Mouse (Mus musculus) CH12F3 (cell line): ENCODE results near the gene Rab5c.

Experiments used
- in situ Hi-C: fragments of 300-500 bp; cut with MboI; formaldehyde crosslinking; loops from 2 replicates; pipeline ENCODE4 v1.14.3; 2020; ENCODE audit warnings: low sequenced_read_pairs

Gene Rab5c

DNA sequence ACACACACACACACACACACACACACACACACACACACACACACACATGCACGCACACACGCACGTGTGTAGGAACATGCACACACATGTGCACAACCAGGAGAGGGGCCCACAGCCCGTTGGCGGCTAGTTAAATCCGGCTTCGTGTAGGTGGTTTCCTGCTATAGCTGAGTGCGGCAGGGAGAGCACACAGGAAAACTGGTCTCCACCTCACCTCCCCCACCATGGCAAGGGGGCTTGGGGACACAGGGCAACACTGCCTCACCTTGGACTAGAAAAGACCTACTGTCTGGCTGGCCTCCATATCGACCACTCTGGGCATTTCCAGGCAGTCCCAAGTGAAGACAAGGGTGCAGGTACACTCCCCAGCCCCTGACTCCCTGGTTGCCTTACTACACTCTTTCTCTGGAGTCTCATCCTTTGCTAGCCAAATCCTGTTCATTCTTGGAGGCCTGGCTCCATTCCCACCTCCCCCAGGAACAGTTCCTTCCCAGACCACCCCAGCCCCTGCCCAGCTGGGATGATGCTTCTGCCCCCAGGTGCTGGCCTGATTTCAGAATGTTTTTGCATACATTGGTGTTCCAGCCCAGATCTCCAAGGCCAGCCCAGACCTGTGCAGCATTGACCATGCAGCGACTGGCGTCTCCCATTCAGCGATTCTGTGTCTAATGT is 16.1 kb upstream of the Rab5c start:
- in situ Hi-C loops: no loop called here

DNA sequence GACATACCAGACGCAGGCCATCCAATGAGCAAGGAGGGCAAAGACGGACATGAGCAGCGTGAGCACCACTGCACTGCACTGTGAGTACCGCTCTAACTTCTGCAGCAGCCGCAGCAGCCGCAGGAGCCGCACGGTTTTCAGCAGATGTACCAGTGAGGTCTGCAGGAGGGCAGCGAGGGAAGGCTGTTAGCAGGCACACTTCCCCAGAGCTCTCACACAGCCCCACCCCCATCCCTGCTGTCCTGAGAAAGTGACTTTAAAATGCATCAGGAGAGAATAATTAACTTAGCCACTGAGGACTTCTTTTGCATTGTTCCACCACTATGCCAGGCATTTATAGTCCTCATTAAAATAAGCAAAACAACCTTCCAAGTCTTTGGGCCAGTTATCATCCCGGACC is 14.3 kb upstream of the Rab5c start:
- in situ Hi-C loops: no loop called here

DNA sequence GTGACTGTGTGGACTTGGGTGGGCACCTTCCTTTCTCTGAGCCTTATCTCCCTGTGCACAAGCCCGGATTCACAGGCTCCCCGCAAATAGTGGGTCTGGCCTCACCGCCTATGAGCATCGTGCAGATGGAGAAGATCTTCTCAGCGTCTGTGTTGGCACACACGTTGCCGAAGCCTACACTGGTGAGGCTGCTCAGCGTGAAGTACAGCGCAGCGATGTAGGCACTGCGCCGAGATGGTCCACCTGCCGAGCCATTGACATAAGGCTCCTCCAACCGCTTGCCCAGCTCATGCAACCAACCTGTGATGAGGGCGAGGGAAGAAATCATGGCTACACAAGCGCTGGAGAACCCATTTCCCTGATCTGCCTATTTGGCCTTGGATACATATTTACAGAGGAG is 12.1 kb upstream of the Rab5c start:
- in situ Hi-C loops: no loop called here

DNA sequence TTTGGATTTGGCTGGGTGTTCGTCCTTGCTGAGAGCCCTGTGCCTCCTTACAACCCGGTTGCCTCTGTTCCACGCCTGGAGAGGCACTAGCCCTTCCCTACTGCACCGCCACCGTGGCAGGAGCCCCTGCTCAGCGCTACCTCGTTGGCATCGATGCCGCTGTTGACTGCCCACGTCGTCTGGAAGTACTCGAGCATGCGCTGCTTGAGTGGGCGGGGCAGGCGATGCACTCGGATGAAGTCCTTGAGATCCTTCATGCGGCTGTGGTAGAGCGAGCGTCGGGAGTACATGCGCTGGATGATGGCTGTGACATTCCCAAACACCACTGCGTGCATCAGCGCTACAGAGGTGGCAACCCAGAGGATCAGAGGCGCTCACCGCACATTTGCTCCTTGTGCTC is 11.5 kb upstream of the Rab5c start:
- in situ Hi-C loops: no loop called here

DNA sequence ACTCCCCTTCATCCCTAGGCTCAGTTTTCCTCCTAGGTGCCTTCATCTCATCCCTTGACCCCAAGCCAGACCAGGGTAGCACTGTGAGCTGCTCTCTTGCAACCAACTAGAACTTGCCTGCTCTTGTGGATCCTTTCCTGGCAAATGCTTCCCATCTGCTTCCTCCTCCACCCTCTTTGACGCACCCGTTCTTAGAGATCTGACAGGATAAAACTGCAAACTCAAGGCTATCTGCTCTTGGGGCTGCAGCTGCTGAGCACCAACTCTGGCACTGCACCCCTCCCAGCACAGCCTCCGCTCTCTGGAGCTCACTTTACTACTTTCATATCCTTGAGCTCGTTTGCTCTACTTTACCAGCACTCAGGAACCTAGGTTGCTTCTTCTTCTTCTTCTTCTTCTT is 10.6 kb upstream of the Rab5c start:
- in situ Hi-C loops: no loop called here

DNA sequence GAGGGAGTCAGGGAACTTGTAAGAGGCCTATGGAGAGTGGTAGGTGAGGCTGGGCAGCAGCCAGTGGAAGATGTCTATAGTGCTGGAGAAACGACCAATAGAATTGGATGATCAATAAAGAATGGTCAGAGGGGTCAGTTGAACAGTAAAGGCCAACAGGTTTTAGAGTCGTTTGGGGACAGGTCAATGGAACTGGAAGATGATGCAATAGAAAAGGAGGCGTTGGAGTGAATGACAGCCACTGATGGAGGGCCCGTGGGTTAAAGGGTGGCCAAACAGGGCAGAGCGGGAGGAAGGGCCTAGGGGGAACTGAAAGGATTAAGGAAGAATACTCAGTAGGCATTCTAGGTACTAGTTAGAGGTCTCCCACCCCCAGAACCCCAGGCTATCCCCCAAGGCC is 9.1 kb upstream of the Rab5c start:
- in situ Hi-C loops: no loop called here

DNA sequence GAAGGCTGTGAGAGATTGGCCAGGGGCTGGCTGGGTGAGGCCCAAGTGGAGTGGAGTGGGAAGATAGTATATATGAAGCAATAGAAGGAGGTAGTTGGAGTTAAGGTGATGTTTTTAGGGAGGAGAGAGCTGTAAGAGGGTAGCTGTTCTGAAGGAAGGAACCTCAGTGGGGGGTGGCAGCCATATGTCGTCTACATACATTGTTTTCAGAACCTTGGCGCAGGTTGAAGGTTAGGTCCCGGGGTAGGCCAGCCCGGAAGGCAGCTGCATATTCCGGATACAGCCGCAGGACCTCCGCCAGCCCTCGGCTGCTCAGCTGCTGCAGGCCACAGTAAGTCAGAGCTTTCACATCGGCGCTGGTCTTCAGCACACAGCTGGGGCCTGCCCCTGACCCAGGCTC is 8.5 kb upstream of the Rab5c start:
- in situ Hi-C loops: no loop called here

DNA sequence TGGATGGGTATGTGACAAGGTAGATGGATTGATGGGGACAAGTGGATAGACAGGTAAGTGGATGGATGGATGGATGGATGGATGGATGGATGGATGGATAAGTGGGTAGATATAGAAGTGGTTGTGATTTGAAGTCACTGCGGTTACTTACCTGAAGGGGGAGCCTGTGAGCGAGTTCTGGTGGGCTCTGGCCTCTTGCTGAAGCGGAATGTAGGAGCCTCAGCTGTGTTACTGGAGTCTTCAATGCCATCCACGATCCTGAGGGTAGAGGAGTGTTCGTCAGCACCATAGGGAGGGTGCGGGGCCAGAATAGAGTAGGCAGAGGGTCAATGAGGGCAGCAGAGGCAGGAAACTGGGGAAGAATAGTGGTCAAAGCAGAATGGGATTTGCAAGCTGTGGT is 7.1 kb upstream of the Rab5c start:
- in situ Hi-C loops: no loop called here

DNA sequence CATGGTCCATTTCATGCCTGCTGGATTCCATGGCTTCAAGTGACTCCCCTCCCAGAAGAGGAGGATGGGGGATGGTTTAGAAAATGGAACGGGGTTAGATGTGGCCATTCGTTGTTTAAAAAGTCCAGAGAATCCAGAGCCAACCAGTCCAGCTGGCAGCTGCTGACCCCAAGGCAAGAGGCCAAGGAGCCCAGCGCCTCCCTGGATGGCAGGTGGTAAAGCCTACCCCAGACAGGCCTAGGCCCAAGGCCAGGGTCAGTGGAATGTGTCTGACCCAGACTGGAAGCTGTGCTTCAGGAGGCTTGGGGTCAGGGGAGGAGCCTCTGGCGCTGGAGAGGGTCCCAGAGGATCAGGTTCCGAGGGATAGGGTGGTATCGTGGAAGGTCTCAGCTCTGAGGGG is 3.3 kb upstream of the Rab5c start:
- in situ Hi-C loops: no loop called here

DNA sequence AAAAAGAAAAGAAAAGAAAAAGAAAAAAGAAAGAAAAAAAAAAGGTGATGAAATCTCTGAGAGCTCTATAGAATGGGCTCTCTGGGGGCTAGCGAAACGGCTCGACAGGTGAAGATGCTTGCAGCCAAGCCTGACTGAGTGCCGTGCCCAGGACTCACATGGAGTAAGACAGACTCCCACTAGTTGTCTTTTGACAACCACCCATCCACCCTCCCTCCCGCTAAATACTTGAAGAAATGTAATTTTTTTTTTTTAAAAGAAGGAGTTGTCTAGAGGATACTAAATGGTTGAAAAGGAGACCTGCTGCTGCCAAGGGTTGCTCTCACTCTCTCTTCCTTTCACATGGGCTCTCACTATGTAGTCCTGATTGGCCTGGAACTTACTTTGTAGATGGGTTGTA is 734 bp upstream of the Rab5c start:
- in situ Hi-C loops: no loop called here

DNA sequence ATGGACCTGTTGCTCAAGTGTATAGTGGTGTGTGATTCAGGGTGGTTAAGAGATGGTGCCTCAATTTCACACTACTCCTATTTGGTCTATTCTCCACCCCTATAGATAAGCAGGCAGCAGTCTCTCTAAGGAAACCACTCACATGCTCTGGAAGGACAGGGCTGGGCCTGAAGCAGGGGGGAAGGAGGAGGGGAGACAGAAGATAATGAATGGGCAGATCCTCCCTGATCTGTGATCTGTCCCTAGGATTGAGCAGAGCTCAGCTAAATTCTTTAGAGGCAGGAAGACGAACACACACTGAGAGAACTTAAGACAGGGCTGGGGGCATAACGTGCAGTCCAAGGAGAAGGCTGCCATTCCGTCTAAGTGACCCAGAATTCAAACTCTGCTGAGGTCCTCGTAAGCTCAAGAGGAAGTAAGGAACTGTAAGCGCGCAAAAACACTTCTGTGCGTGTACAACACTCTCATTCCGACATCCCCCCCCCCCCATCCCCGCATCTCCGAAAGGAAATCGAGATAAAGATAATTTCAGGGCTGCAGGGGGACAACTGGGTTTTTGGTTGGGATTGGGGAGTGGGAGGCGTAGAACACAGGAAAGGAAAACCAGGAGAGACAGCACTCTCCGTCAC is 796 bp downstream of the Rab5c start:
- in situ Hi-C loops: no loop called here

DNA sequence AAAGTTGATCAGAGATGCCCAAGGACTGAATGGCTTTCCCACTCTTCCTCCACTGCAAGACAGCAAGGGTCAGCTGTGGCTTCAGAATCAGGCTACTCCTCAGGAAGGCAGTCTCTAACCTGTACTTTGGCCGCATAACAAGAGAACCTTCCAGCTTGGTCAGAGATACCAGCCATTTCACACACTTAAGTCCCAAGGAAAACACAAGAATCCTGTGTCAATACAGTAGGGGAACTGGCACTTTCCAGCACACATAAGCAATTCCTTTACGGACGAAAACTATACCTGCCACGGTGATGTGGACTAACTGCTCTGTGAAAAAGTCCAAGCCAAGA is 1.3 kb downstream of the Rab5c start:
- in situ Hi-C loops: no loop called here

DNA sequence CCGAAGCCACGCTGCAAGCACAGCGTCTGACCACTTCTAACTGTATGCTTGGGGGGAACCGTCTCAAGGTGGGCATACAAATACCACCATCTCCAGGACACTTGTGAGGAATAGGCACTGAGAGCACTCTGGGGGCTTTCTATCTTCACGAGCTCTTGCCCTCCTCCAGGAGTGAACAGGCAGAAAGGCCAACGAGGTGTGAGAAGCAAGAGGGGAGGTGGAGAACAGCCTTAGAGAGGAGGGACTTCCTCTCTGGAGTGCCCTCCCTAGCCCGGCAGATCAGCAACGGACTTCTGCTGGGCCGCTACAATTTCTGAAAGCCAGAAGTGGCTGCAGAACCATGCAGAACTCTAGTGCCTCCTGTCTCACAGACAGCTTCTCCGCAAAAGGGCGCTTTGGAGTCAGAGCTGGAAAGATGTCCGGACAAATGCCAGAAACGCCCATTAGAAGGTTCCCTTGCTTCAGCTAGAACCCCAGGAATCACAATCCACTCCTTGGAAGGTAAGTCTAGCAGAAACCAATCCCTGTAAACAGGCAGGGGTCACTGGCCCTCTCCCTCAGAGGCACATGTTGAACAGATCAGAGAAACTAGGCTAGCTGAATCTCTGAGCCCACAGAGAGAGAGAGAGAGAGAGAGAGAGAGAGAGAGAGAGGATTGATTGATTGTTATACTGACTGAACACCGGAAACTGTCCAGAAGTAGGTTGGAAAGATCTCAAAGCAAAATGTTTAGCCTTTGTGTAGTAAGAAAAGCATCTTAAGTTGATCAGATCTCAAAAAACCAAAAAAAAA is 1.9 kb downstream of the Rab5c start:
- in situ Hi-C loops: no loop called here

DNA sequence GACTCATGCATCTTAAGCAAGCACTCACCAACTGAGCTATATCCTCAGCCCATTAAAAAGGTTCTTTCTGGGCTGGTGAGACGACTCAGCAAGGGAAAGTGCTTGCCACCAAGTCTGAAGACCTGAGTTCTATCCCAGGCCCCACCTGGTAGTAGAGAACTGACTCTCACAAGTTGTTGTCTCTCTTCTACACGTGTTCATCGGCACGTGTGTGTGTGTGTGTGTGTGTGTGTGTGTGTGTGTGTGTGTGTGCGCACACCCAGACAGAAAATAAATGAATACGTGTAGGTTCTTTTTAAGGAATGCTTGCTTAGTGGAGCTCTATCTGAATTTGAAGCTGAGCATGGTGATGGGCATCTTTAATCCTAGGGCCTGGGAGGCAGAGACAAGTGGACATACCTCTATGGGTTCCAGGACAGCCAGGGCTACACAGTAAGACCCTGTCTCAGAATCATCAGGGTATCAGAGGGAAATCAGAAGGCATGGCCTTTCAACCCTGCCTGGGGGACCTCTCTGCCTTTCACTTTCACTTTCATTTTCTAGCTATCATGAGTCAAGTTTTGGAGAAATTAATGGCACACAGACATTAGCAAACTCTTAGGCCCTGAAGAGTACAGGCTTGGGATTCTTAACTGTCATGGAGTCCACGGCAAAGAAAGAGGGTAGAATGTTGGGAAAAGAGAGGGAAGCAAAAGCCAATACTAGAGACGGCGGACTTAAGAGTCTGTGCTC is 2.7 kb downstream of the Rab5c start:
- in situ Hi-C loops: no loop called here

DNA sequence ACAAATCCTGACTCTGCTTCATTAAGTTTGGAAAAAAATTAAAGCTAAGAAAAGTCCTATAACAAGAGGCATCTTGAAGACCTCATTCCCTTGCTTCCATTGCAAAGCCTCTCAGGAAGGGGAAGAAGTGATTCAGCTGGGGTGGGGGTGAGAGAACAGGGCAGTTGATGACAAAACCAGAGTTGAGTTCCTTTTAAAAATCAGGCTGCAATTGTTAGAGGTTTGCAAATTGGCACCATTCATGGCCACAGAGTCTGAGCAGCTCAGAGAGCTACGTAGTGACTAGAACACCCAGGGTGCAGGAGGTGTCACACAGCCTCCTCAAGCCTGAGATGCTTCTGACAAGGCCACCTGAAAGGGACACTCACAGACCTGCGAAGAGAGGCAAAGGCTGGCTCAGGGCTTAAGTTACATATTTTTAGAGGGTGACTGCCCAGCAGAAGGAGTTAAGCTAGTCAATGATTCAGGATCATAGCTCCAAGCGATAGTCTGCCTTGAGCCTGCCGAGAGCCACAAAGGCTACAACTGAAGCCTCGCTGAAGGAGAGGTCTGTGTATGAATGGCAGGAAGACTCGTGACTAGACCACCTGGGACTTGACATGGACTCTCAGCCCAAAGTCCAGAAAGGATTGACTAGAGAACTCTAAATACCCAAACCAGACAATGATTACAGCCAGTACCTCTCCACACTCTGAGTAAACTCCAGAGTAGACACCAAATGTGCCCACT is 7.4 kb downstream of the Rab5c start:
- in situ Hi-C loops: no loop called here

DNA sequence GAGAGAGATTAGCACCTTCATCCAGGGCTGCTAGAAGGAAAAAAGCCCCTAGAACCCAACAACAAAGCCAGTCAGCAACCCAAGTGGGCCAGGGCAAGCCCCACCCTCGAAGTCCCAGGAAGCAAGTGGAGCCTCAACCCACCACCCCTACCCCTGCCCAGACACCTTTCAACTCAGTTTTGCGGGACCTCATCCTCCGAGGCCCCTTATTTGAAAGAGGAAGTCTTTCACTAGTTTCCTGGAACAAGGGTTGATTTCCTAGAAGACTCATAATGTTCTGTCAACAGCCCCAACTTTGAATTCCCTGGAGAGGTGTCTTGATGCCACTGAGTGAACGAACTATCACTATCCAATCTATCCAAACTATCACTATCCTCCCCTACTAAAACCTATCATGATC is 8.0 kb downstream of the Rab5c start:
- in situ Hi-C loops: no loop called here

DNA sequence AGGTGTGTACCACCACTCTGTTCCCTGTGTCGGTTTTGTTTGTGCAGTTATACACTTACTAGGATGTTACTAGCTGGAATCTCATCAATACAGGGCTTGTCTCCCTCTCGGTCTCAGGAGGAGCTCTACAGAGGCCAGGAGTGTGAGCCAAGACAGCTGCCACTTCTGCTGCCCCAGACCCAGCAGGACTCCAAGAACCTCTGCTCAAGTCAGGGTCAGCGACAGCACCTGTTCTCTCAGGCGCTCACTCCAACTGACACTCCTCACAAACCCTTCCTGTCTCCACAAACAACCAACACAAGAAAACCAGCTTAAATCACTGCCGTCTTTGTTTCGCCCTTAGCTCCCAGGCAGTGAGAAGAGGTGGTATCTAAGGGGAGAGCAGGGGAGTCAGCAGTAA is 9.4 kb downstream of the Rab5c start:
- in situ Hi-C loops: no loop called here

DNA sequence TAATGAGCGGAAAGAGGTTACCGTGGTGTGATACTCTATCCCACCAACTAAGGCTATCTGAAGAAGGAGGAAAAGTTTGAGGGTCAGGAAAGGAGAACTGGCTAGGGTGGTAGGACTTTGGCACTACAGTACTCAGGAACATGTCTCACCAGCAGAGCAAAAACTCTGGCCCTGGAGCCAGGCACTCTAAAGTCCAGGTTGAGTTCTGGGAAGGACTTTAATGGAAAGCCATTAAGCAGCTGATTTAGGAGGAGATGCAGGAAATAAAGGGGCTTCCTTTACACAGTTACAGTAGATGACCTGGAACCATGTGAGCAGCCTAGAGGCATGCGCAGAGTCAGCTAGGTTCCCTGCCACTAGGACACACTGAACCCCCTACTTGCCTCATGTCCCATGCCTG is 10.8 kb downstream of the Rab5c start:
- in situ Hi-C loops: no loop called here

DNA sequence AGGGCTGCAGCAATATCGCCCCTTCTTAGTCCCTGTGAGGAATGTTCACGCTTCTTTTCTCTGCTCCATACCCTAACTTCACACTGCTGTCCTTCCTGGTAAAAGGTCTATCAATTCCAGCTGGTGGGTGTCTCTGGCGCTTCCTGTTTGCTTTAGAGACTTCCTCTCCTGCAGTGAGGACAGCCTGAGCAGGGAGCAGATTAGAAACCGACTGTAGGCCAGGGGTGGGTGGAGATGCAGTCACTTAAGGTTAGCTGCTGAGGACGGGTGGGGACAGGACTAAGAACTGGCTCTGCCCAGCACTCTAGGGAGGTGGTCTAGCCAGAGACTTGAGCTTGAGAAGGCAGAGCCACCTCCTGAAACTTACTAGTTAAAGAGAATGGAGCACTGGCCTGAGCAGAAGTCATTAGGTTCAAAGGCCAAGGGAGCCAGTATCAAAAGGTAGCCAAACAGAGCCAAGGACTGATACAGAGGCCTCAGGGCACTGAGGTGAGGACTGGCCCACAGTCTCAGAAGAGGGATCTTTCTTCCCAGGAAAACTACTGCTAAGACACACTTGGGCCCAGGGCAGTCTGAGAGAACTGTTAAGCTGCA is 13.0 kb downstream of the Rab5c start:
- in situ Hi-C loops: no loop called here

DNA sequence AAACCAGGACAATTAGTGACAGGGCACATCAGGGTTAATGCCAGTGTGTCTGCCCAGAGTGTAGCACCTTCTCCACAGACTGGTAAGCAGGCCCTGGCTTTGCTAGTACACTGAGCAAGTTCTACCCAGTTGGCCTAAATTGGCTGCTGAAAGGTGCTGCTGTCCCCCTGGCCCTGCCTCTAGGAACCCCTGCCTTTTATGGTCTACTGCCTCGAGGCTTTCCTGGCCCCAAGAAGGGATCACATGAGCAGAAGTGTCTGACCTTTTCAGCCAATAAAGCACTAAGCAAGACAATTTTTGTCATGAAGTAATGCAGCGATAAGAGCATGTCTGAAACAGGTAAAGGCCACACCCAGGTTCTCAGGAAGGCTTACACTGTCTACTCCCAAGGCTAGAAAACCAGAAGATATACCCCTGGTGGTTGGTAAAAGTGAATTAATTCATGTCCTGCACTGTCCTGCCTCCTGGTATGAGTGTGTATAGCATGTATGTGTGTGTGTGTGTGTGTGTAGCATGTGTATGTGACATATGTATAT is 15.5 kb downstream of the Rab5c start:
- in situ Hi-C loops: no loop called here
